Mouse (Mus musculus): Measurements from ENCODE around the gene Ccdc107. TPM values are rescaled to one million over a fixed set of nuclear protein-coding genes. Genes with fewer than 3 reads are reported as not detected.

Ccdc107 gene
- polyA plus RNA-seq, 1 experiment = 85.4 TPM

GRCm38 (mm10) chr4:43513300-43513699 lies 20.6 kb downstream of the Ccdc107 start:
- Histone ChIP-seq H3K36me3 (ENCODE audit: control insufficient read depth, insufficient read depth, low read length) (no peaks in the 10 kb centered on the region), H3K4me3 (ENCODE audit: extremely low read depth, insufficient read depth, insufficient read length) (no peak overlapping the region), H3K27ac (ENCODE audit: insufficient read depth, low read length) (no peak overlapping the region), H3K4me1 (ENCODE audit: control insufficient read depth, insufficient read depth, insufficient read length) (no peaks in the 10 kb centered on the region), H3K27me3 (ENCODE audit: control insufficient read depth, insufficient read depth, low read length) (no peaks in the 10 kb centered on the region)
- TF ChIP-seq POLR2A (IDR thresholded peaks at IDR 0.05; ENCODE audit: low read depth, low read length) = no peak
- no peak for DNase-seq (ENCODE audit: low read depth in 1 of 2, low spot score in 2 of 2)
- WGBS = 90% methylated on average over 4 of the region's 4 CpGs

GRCm38 (mm10) chr4:43513791-43514190 lies 21.1 kb downstream of the Ccdc107 start:
- no peak overlapping the region for H3K4me3 ChIP-seq (ENCODE audit: extremely low read depth, insufficient read depth, insufficient read length)
- no peak for DNase-seq (ENCODE audit: low read depth in 1 of 2, low spot score in 2 of 2)
- WGBS = 90% methylated on average over 4 of the region's 4 CpGs
- H3K27ac ChIP-seq (ENCODE audit: insufficient read depth, low read length) = no peak overlapping the region
- TF ChIP-seq CTCF (IDR thresholded peaks at IDR 0.05; ENCODE audit: extremely low read depth, insufficient read depth, insufficient read length, insufficient replicate concordance) = no peak
- no peak for TF ChIP-seq POLR2A (IDR thresholded peaks at IDR 0.05; ENCODE audit: low read depth, low read length)
- H3K27me3 ChIP-seq (ENCODE audit: control insufficient read depth, insufficient read depth, low read length) = no peaks in the 10 kb centered on the region
- no peaks in the 10 kb centered on the region for H3K4me1 ChIP-seq (ENCODE audit: control insufficient read depth, insufficient read depth, insufficient read length)
- H3K36me3 ChIP-seq (ENCODE audit: control insufficient read depth, insufficient read depth, low read length) = no peaks in the 10 kb centered on the region

GRCm38 (mm10) chr4:43515764-43516708 lies 23.3 kb downstream of the Ccdc107 start:
- no peak overlapping the region for H3K4me3 ChIP-seq (ENCODE audit: extremely low read depth, insufficient read depth, insufficient read length)
- no peaks in the 10 kb centered on the region for H3K27me3 ChIP-seq (ENCODE audit: control insufficient read depth, insufficient read depth, low read length)
- H3K36me3 ChIP-seq (ENCODE audit: control insufficient read depth, insufficient read depth, low read length) = no peaks in the 10 kb centered on the region
- TF ChIP-seq CTCF (IDR thresholded peaks at IDR 0.05; ENCODE audit: extremely low read depth, insufficient read depth, insufficient read length, insufficient replicate concordance) = no peak
- TF ChIP-seq POLR2A (IDR thresholded peaks at IDR 0.05; ENCODE audit: low read depth, low read length) = no peak
- WGBS = 77% methylated on average over 11 of the region's 11 CpGs
- no peak for DNase-seq (ENCODE audit: low read depth in 1 of 2, low spot score in 2 of 2)
- H3K4me1 ChIP-seq (ENCODE audit: control insufficient read depth, insufficient read depth, insufficient read length) = no peaks in the 10 kb centered on the region; the same call in 1 of the 2 replicates
- no peak overlapping the region for H3K27ac ChIP-seq (ENCODE audit: insufficient read depth, low read length)

GRCm38 (mm10) chr4:43519551-43519950 lies 26.9 kb downstream of the Ccdc107 start:
- TF ChIP-seq POLR2A (IDR thresholded peaks at IDR 0.05; ENCODE audit: low read depth, low read length) (no peak), CTCF (IDR thresholded peaks at IDR 0.05; ENCODE audit: extremely low read depth, insufficient read depth, insufficient read length, insufficient replicate concordance) (no peak)
- Histone ChIP-seq H3K4me1 (ENCODE audit: control insufficient read depth, insufficient read depth, insufficient read length) (peaks cover 8% of the 10 kb centered on the region; the same call in 1 of the 2 replicates), H3K27me3 (ENCODE audit: control insufficient read depth, insufficient read depth, low read length) (peaks cover 11% of the 10 kb centered on the region), H3K27ac (ENCODE audit: insufficient read depth, low read length) (no peak overlapping the region), H3K4me3 (ENCODE audit: extremely low read depth, insufficient read depth, insufficient read length) (no peak overlapping the region), H3K36me3 (ENCODE audit: control insufficient read depth, insufficient read depth, low read length) (no peaks in the 10 kb centered on the region)
- no peak for DNase-seq (ENCODE audit: low read depth in 1 of 2, low spot score in 2 of 2)
- 82% methylated on average over 10 of the region's 10 CpGs for WGBS

- no peak for TF ChIP-seq CTCF (IDR thresholded peaks at IDR 0.05; ENCODE audit: extremely low read depth, insufficient read depth, insufficient read length, insufficient replicate concordance)
- no peak for TF ChIP-seq POLR2A (IDR thresholded peaks at IDR 0.05; ENCODE audit: low read depth, low read length)
- H3K4me1 ChIP-seq (ENCODE audit: control insufficient read depth, insufficient read depth, insufficient read length) = peaks cover 8% of the 10 kb centered on the region; the same call in 1 of the 2 replicates
- no peak overlapping the region for H3K27ac ChIP-seq (ENCODE audit: insufficient read depth, low read length)
- DNase-seq (ENCODE audit: low read depth in 1 of 2, low spot score in 2 of 2) = peak; percentile 64 to 87
- peaks cover 11% of the 10 kb centered on the region for H3K27me3 ChIP-seq (ENCODE audit: control insufficient read depth, insufficient read depth, low read length)
- no peaks in the 10 kb centered on the region for H3K36me3 ChIP-seq (ENCODE audit: control insufficient read depth, insufficient read depth, low read length)
- H3K4me3 ChIP-seq (ENCODE audit: extremely low read depth, insufficient read depth, insufficient read length) = no peak overlapping the region
- WGBS = 30% methylated on average over 6 of the region's 6 CpGs
Observed at GRCm38 (mm10) chr4:43519956-43520355, 27.3 kb downstream of the Ccdc107 start.

GRCm38 (mm10) chr4:43527880-43528279 lies 35.2 kb downstream of the Ccdc107 start:
- WGBS = 73% methylated on average over 5 of the region's 5 CpGs
- no peak for DNase-seq (ENCODE audit: low read depth in 1 of 2, low spot score in 2 of 2)

GRCm38 (mm10) chr4:43528487-43528886 lies 35.8 kb downstream of the Ccdc107 start:
- Histone ChIP-seq H3K36me3 (ENCODE audit: control insufficient read depth, insufficient read depth, low read length) (peaks cover 25% of the 10 kb centered on the region), H3K27me3 (ENCODE audit: control insufficient read depth, insufficient read depth, low read length) (peaks cover 8% of the 10 kb centered on the region), H3K27ac (ENCODE audit: insufficient read depth, low read length) (no peak overlapping the region), H3K4me1 (ENCODE audit: control insufficient read depth, insufficient read depth, insufficient read length) (peaks cover 4% of the 10 kb centered on the region; the same call in 1 of the 2 replicates), H3K4me3 (ENCODE audit: extremely low read depth, insufficient read depth, insufficient read length) (no peak overlapping the region)
- DNase-seq (ENCODE audit: low read depth in 1 of 2, low spot score in 2 of 2) = no peak
- no peak for TF ChIP-seq POLR2A (IDR thresholded peaks at IDR 0.05; ENCODE audit: low read depth, low read length)
- no peak for TF ChIP-seq CTCF (IDR thresholded peaks at IDR 0.05; ENCODE audit: extremely low read depth, insufficient read depth, insufficient read length, insufficient replicate concordance)
- 86% methylated on average over 9 of the region's 9 CpGs for WGBS

More at GRCm38 (mm10) chr4:43527880-43528279, 35.2 kb downstream of the Ccdc107 start:
- no peak overlapping the region for H3K27ac ChIP-seq (ENCODE audit: insufficient read depth, low read length)
- H3K27me3 ChIP-seq (ENCODE audit: control insufficient read depth, insufficient read depth, low read length) = peaks cover 11% of the 10 kb centered on the region
- H3K4me3 ChIP-seq (ENCODE audit: extremely low read depth, insufficient read depth, insufficient read length) = no peak overlapping the region
- H3K4me1 ChIP-seq (ENCODE audit: control insufficient read depth, insufficient read depth, insufficient read length) = peaks cover 8% of the 10 kb centered on the region; the same call in 1 of the 2 replicates
- peaks cover 19% of the 10 kb centered on the region for H3K36me3 ChIP-seq (ENCODE audit: control insufficient read depth, insufficient read depth, low read length)
- TF ChIP-seq CTCF (IDR thresholded peaks at IDR 0.05; ENCODE audit: extremely low read depth, insufficient read depth, insufficient read length, insufficient replicate concordance) (peak; percentile 2; the same call in 1 of the 2 replicates), POLR2A (IDR thresholded peaks at IDR 0.05; ENCODE audit: low read depth, low read length) (no peak)
